ENCODE assay signal across 19 mouse cellular contexts in genomic region chr9:14887787-14888382, GRCm38 (mm10). TPM values are rescaled to one million over a fixed set of nuclear protein-coding genes. Genes with fewer than 3 reads are reported as not detected.
A peak's percentile ranks its signal among the peaks of the same experiment; 100 is the strongest.
DNase-seq lines count a peak whose midpoint lies in the region; ATAC-seq and TF ChIP-seq lines count a peak whose summit lies in the region.
"Had no signal": no experiment of that assay in that cellular context is flagged by ENCODE, and none has a peak within 500 bp of the region (broad histone marks: within the 10 kb centered on the region; RNA-seq: fewer than 3 reads in every experiment).

No protein-coding gene starts in this region.

- no peak overlapping the region for H3K27ac ChIP-seq in heart, embryonic 12.5 days (ENCODE audit: poor library complexity, severe bottlenecking)
- no peak overlapping the region for H3K27ac ChIP-seq in lung, embryonic 14.5 days (ENCODE audit: low read depth)
- H3K27ac ChIP-seq in embryonic facial prominence, embryonic 15.5 days (replicated peaks) = no peak overlapping the region
- H3K27ac ChIP-seq: forebrain, embryonic 15.5 days; gastrocnemius, adult 2 months; left cerebral cortex, adult 2 months had no signal

- no peak overlapping the region for H3K9ac ChIP-seq in heart, embryonic 12.5 days
- no peak overlapping the region for H3K9ac ChIP-seq in lung, embryonic 14.5 days
- H3K9ac ChIP-seq in embryonic facial prominence, embryonic 15.5 days = no peak overlapping the region
- H3K9ac ChIP-seq: forebrain, embryonic 15.5 days had no signal

- 70% methylated on average over 6 of the region's 6 CpGs for WGBS in heart, embryonic 12.5 days
- 67% methylated on average over 6 of the region's 6 CpGs for WGBS in lung, embryonic 14.5 days
- WGBS in lung, adult 2 months = 80% methylated on average over 6 of the region's 6 CpGs
- whole genome bisulfite sequencing in embryonic facial prominence, embryonic 15.5 days = 83% methylated on average over 6 of the region's 6 CpGs

- ATAC-seq in heart, embryonic 12.5 days (ENCODE audit: insufficient number of reproducible peaks, low FRiP score) = 0 out of 2 replicates have a peak, but pooled peaks have one; percentile 29
- ATAC-seq in lung, embryonic 14.5 days (ENCODE audit: insufficient read depth) = peak; percentile 39; the same call in 1 of the 2 replicates
- peak; percentile 65; the same call in 1 of the 2 replicates for ATAC-seq in embryonic facial prominence, embryonic 15.5 days (ENCODE audit: insufficient number of reproducible peaks, low FRiP score, low TSS enrichment, low read depth)
- ATAC-seq in megakaryocyte progenitor cell, adult 5-6 weeks (replicated peaks; ENCODE audit: poor library complexity) = peak; percentile 48
- ATAC-seq: forebrain, embryonic 15.5 days; hindbrain, embryonic 16.5 days had no signal

- no peak overlapping the region for H3K4me3 ChIP-seq in heart, embryonic 12.5 days
- no peak overlapping the region for H3K4me3 ChIP-seq in lung, embryonic 14.5 days (ENCODE audit: low read depth, low read length)
- no peak overlapping the region for H3K4me3 ChIP-seq in lung, adult 2 months (replicated peaks; ENCODE audit: extremely low read depth, low read depth, low read length)
- no peak overlapping the region for H3K4me3 ChIP-seq in embryonic facial prominence, embryonic 15.5 days (replicated peaks)
- H3K4me3 ChIP-seq: forebrain, embryonic 15.5 days; gastrocnemius, adult 2 months; left cerebral cortex, adult 2 months had no signal

- no peak for DNase-seq in heart, postnatal 25 days (ENCODE audit: low spot score)
- no peak for DNase-seq in lung, embryonic 14.5 days
- no peak for DNase-seq in lung, adult 2 months
- DNase-seq in left cerebral cortex, postnatal 10 days (ENCODE audit: extremely low spot score in 1 of 2, low spot score in 2 of 2) = no peak
- DNase-seq in urinary bladder, postnatal 36 days (ENCODE audit: low spot score in 2 of 2) = no peak
- DNase-seq: B cell, adult 2 months; cerebellum, adult 8-10 months; gastrocnemius, adult 2 months; lung, postnatal 14 days; right cerebral cortex, postnatal 25 days; thymus, postnatal 25 days had no signal

- no peak for TF ChIP-seq POLR2A in lung, adult 2 months (IDR thresholded peaks at IDR 0.05; ENCODE audit: borderline replicate concordance, extremely low read depth, low read depth, low read length)

- H3K27me3 ChIP-seq in heart, embryonic 12.5 days (replicated peaks) = no peaks in the 10 kb centered on the region
- no peaks in the 10 kb centered on the region for H3K27me3 ChIP-seq in lung, embryonic 14.5 days (ENCODE audit: insufficient read depth, low read length)
- H3K27me3 ChIP-seq in embryonic facial prominence, embryonic 15.5 days = no peaks in the 10 kb centered on the region
- H3K27me3 ChIP-seq: forebrain, embryonic 15.5 days had no signal

- no peak for TF ChIP-seq CTCF in lung, embryonic 14.5 days (IDR thresholded peaks at IDR 0.05; ENCODE audit: low read depth)
- no peak for TF ChIP-seq CTCF in lung, adult 2 months (IDR thresholded peaks at IDR 0.05; ENCODE audit: insufficient read depth, low read length)

- no peak overlapping the region for H3K4me2 ChIP-seq in heart, embryonic 12.5 days
- no peak overlapping the region for H3K4me2 ChIP-seq in lung, embryonic 14.5 days
- H3K4me2 ChIP-seq in embryonic facial prominence, embryonic 15.5 days (replicated peaks) = no peak overlapping the region
- H3K4me2 ChIP-seq: forebrain, embryonic 15.5 days had no signal

- no peaks in the 10 kb centered on the region for H3K36me3 ChIP-seq in heart, embryonic 12.5 days
- no peaks in the 10 kb centered on the region for H3K36me3 ChIP-seq in lung, embryonic 14.5 days (ENCODE audit: insufficient read depth)
- no peaks in the 10 kb centered on the region for H3K36me3 ChIP-seq in embryonic facial prominence, embryonic 15.5 days
- H3K36me3 ChIP-seq: forebrain, embryonic 15.5 days had no signal

- peaks cover 9% of the 10 kb centered on the region for H3K4me1 ChIP-seq in heart, embryonic 12.5 days (replicated peaks)
- H3K4me1 ChIP-seq in lung, embryonic 14.5 days (ENCODE audit: insufficient read depth) = no peaks in the 10 kb centered on the region
- H3K4me1 ChIP-seq in lung, adult 2 months (ENCODE audit: control insufficient read depth, insufficient read depth, low read length) = peaks cover 4% of the 10 kb centered on the region; the same call in 1 of the 2 replicates
- no peaks in the 10 kb centered on the region for H3K4me1 ChIP-seq in embryonic facial prominence, embryonic 15.5 days

- no peaks in the 10 kb centered on the region for H3K9me3 ChIP-seq in heart, embryonic 12.5 days (replicated peaks)
- no peaks in the 10 kb centered on the region for H3K9me3 ChIP-seq in lung, embryonic 14.5 days (ENCODE audit: low read depth, low read length)
- H3K9me3 ChIP-seq in embryonic facial prominence, embryonic 15.5 days (replicated peaks) = no peaks in the 10 kb centered on the region
- H3K9me3 ChIP-seq: forebrain, embryonic 15.5 days had no signal

- intact Hi-C loops in heart, postnatal 25 days (cut with DNase I) = no loop called here
- intact Hi-C loops in left cerebral cortex, postnatal 10 days (cut with DNase I) = no loop called here

RNA-seq across cellular contexts. Expression of gene Izumo1r, which starts 15.9 kb away (rescaled TPM):
- not detected in 2 replicates for polyA plus RNA-seq in heart, embryonic 12.5 days (2016; fragmentation: Nextera tagmentation; extraction: Ambion mirVana)
- total RNA-seq in heart, postnatal 25 days (2021) = not detected
- 0.34 and 0.47 TPM in 2 replicates for polyA plus RNA-seq in lung, embryonic 14.5 days (2014; fragmentation: Nextera tagmentation; extraction: Ambion mirVana)
- polyA plus RNA-seq in lung, adult 2 months (2012; rRNA removed) = 1.5 TPM in 2 replicates
- polyA plus RNA-seq in embryonic facial prominence, embryonic 15.5 days (2015; fragmentation: Nextera tagmentation; extraction: Ambion mirVana) = 0.37 and 0.47 TPM in 2 replicates
- not detected in 2 replicates for total RNA-seq in megakaryocyte progenitor cell, adult 5-6 weeks (2015)
- not detected in 2 replicates for total RNA-seq in megakaryocyte progenitor cell, adult 5-6 weeks (2017)
- not detected for total RNA-seq in left cerebral cortex, postnatal 10 days (2021)
- total RNA-seq: gastrocnemius, adult 2 months; left cerebral cortex, adult 2 months; monocyte, adult 5-6 weeks had no signal
- polyA plus RNA-seq: forebrain, embryonic 15.5 days; heart, postnatal 0 days; hindbrain, embryonic 16.5 days had no signal

RNA-seq across cellular contexts. Expression of gene Gpr83, which starts 27.9 kb away (rescaled TPM):
- not detected in 2 replicates for polyA plus RNA-seq in heart, embryonic 12.5 days (2016; fragmentation: Nextera tagmentation; extraction: Ambion mirVana)
- total RNA-seq in heart, postnatal 25 days (2021) = not detected
- polyA plus RNA-seq in lung, embryonic 14.5 days (2014; fragmentation: Nextera tagmentation; extraction: Ambion mirVana) = 0.13 and 0.24 TPM in 2 replicates
- 0.27 and 0.32 TPM in 2 replicates for polyA plus RNA-seq in lung, adult 2 months (2012; rRNA removed)
- 1.4 and 3.5 TPM in 2 replicates for polyA plus RNA-seq in embryonic facial prominence, embryonic 15.5 days (2015; fragmentation: Nextera tagmentation; extraction: Ambion mirVana)
- total RNA-seq in megakaryocyte progenitor cell, adult 5-6 weeks (2015) = not detected in 2 replicates
- not detected in 2 replicates for total RNA-seq in megakaryocyte progenitor cell, adult 5-6 weeks (2017)
- total RNA-seq in left cerebral cortex, postnatal 10 days (2021) = 1 to 10 TPM; 5.4 to 10.0 TPM
- total RNA-seq: gastrocnemius, adult 2 months; monocyte, adult 5-6 weeks had no signal
- polyA plus RNA-seq: heart, postnatal 0 days had no signal
